Mouse (Mus musculus) adrenal gland (tissue): ENCODE data around the gene Uchl3.

Experiments used
- intact Hi-C: fragments of 180-260 bp; cut with DNase I; formaldehyde crosslinking; loops from one replicate; pipeline ENCODE4 v1.15.1; 2025
- long read RNA-seq, 2 experiments: library from polyadenylated mRNA; unstranded; transcript quantifications; one replicate each; pipeline ENCODE4 v2.0.0; 2020; ENCODE audit warnings: borderline replicate concordance in 1 of 2; ENCODE audit not compliant: insufficient replicate concordance in 1 of 2

The Uchl3 gene
- long read RNA-seq, experiment 1, partial matches to known transcripts, result 0 of 57 reads
- long read RNA-seq, experiment 1, other reads (novel, unspliced or antisense), result 56 of 57 reads
- long read RNA-seq, experiment 2, partial matches to known transcripts, result 3 of 83 reads
- long read RNA-seq, experiment 2, other reads (novel, unspliced or antisense), result 79 of 83 reads

- intact Hi-C loops, result loop anchor here (5.0 kb wide), 1 partner anchor 137 kb away; no protein-coding TSS in a partner anchor
These were observed at the start of gene Uchl3 for GRCm38 (mm10) chr14:101653581-101654525. Gene Uchl3 (plus strand): TSS chr14:101653967.

GRCm38 (mm10) chr14:101605843-101606242, 47.9 kb upstream of the Uchl3 start:
- intact Hi-C loops, result loop anchor here (5.0 kb wide), 2 partner anchors 44 to 89 kb away; no protein-coding TSS in a partner anchor

- intact Hi-C loops, result loop anchor here (5.0 kb wide), 2 partner anchors 46 to 91 kb away; no protein-coding TSS in a partner anchor
These were observed 45.9 kb upstream of the Uchl3 start for GRCm38 (mm10) chr14:101607631-101608518.

- intact Hi-C loops, result loop anchor here (5.0 kb wide), 2 partner anchors 46 to 91 kb away; no protein-coding TSS in a partner anchor
These were observed 45.0 kb upstream of the Uchl3 start, which contains the start of gene Tbc1d4 for GRCm38 (mm10) chr14:101608519-101609368. Gene Tbc1d4 (minus strand): TSS chr14:101609191.

GRCm38 (mm10) chr14:101610701-101611100, 43.1 kb upstream of the Uchl3 start:
- intact Hi-C loops, result no loop called here

GRCm38 (mm10) chr14:101613206-101613605, 40.6 kb upstream of the Uchl3 start:
- intact Hi-C loops, result no loop called here

- intact Hi-C loops, result no loop called here
These were observed 37.6 kb upstream of the Uchl3 start for GRCm38 (mm10) chr14:101616178-101616577.

GRCm38 (mm10) chr14:101617680-101618079, 36.1 kb upstream of the Uchl3 start:
- intact Hi-C loops, result no loop called here

GRCm38 (mm10) chr14:101630548-101630947, 23.2 kb upstream of the Uchl3 start:
- intact Hi-C loops, result no loop called here

GRCm38 (mm10) chr14:101635765-101636164, 18.0 kb upstream of the Uchl3 start:
- intact Hi-C loops, result no loop called here

GRCm38 (mm10) chr14:101637381-101637780, 16.4 kb upstream of the Uchl3 start:
- intact Hi-C loops, result no loop called here

GRCm38 (mm10) chr14:101640153-101640843, 13.5 kb upstream of the Uchl3 start, which contains the start of gene Commd6:
Gene Commd6 (minus strand): TSS chr14:101640686.
- intact Hi-C loops, result no loop called here

- intact Hi-C loops, result no loop called here
These were observed 8.8 kb upstream of the Uchl3 start for GRCm38 (mm10) chr14:101644948-101645347.

- intact Hi-C loops, result loop anchor here (5.0 kb wide), 1 partner anchor 133 kb away; no protein-coding TSS in a partner anchor
These were observed 3.2 kb upstream of the Uchl3 start for GRCm38 (mm10) chr14:101650551-101650950.

GRCm38 (mm10) chr14:101652571-101652970, 1.2 kb upstream of the Uchl3 start:
- intact Hi-C loops, result loop anchor here (5.0 kb wide), 1 partner anchor 135 kb away; no protein-coding TSS in a partner anchor

- intact Hi-C loops, result loop anchor here (5.0 kb wide), 1 partner anchor 137 kb away; no protein-coding TSS in a partner anchor
These were observed 751 bp downstream of the Uchl3 start for GRCm38 (mm10) chr14:101654526-101654909.

GRCm38 (mm10) chr14:101656307-101656706, 2.5 kb downstream of the Uchl3 start:
- intact Hi-C loops, result no loop called here

GRCm38 (mm10) chr14:101661654-101662412, 8.1 kb downstream of the Uchl3 start:
- intact Hi-C loops, result no loop called here
